Mouse (Mus musculus) kidney, adult 9 months (tissue): Measurements from ENCODE around the gene Serpina3c.
A peak's percentile ranks its signal among the peaks of the same experiment; 100 is the strongest.

Experiments used
- DNase-seq: peaks from one replicate; pipeline ENCODE4 v3.0.0; 2022

Serpina3c gene

GRCm38 (mm10) chr12:104108507-104108906 is 45.2 kb downstream of the Serpina3c start:
- peak; percentile 79 for DNase-seq

GRCm38 (mm10) chr12:104106919-104107318 is 46.8 kb downstream of the Serpina3c start:
- DNase-seq: no peak

GRCm38 (mm10) chr12:104105847-104106246 is 47.8 kb downstream of the Serpina3c start:
- no peak for DNase-seq

- DNase-seq: no peak
Measured at GRCm38 (mm10) chr12:104100768-104101167, 52.9 kb downstream of the Serpina3c start, which contains the start of gene Serpina5. Gene Serpina5 (plus strand): TSS chr12:104101113.
